Mouse (Mus musculus): ENCODE measurements around the gene Klf4. TPM values are rescaled to one million over a fixed set of nuclear protein-coding genes. Genes with fewer than 3 reads are reported as not detected.

The Klf4 gene
- polyA plus RNA-seq, 1 experiment from 2014 or later: 1.7 TPM

DNA sequence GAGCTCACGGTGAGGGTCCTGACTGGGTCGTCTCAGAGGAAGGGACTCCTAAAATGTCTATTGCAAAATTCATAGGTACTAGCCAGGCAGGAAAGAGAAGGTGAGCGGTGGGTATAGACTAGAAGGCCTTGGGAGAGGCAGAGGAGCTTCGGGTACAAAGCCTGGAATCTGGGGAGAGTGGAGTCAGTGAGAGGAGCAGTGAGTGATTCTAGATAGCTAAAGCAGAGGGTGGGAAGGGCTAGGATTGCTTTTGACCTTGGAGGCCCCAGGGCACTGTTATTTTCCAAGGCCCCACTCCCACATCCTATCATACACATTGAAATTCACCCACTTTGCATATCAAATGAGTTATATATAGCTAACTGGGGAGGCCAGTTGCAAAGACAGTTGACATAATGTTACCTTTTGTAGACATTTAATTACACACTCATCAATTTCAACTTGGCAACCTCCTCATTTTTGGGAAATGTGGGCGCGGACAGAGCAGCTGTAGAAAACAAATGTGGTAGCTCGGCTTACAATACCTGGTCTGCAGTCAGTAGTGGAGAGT is 55.0 kb downstream of the Klf4 start:
- no peak for ATAC-seq
- no peaks in the 10 kb centered on the region for H3K9me3 ChIP-seq (ENCODE audit: control insufficient read depth, low read length)
- WGBS: 80% methylated on average over 7 of the region's 7 CpGs
- no peak overlapping the region for H3K9ac ChIP-seq (replicated peaks; ENCODE audit: low read depth, low read length)
- no peak overlapping the region for H3K27ac ChIP-seq (ENCODE audit: low read length)
- no peaks in the 10 kb centered on the region for H3K36me3 ChIP-seq (ENCODE audit: control insufficient read depth, insufficient read depth)
- H3K4me1 ChIP-seq (replicated peaks; ENCODE audit: control insufficient read depth, insufficient read depth, low read length): peaks cover 2% of the 10 kb centered on the region; the same call in 1 of the 2 replicates
- H3K4me3 ChIP-seq (replicated peaks; ENCODE audit: low read length): no peak overlapping the region
- H3K4me2 ChIP-seq (ENCODE audit: low read length): no peak overlapping the region
- no peaks in the 10 kb centered on the region for H3K27me3 ChIP-seq (replicated peaks; ENCODE audit: control insufficient read depth, insufficient read depth, low read length)

Other genes starting within 250 kb of the Klf4 start
- 80.3 and 85.8 TPM in 2 replicates for gene Rad23b, start 182.4 kb downstream of the Klf4 start, polyA plus RNA-seq (2015; fragmentation: Nextera tagmentation; extraction: Ambion mirVana)

Data from forebrain, embryonic 16.5 days (tissue).